Mouse (Mus musculus): ENCODE measurements around the gene Isg20l2.

Isg20l2 gene

GRCm38 (mm10) chr3:87947056-87947810, 17.1 kb downstream of the Isg20l2 start:
- no peak for DNase-seq (ENCODE audit: low spot score in 2 of 2)

GRCm38 (mm10) chr3:87947811-87948199, 17.7 kb downstream of the Isg20l2 start:
- DNase-seq (ENCODE audit: low spot score in 2 of 2), result no peak

- DNase-seq (ENCODE audit: low spot score in 2 of 2), result no peak
Observed at GRCm38 (mm10) chr3:87948378-87949265, 18.5 kb downstream of the Isg20l2 start, which contains the start of gene Crabp2. Gene Crabp2 (plus strand): TSS chr3:87948666.

GRCm38 (mm10) chr3:87949266-87949954, 19.3 kb downstream of the Isg20l2 start:
- no peak for DNase-seq (ENCODE audit: low spot score in 2 of 2)

- no peak for DNase-seq (ENCODE audit: low spot score in 2 of 2)
Observed at GRCm38 (mm10) chr3:87949955-87950515, 19.9 kb downstream of the Isg20l2 start.

GRCm38 (mm10) chr3:87951946-87952345, 21.8 kb downstream of the Isg20l2 start:
- DNase-seq (ENCODE audit: low spot score in 2 of 2), result no peak

GRCm38 (mm10) chr3:87952440-87952839, 22.3 kb downstream of the Isg20l2 start:
- no peak for DNase-seq (ENCODE audit: low spot score in 2 of 2)

GRCm38 (mm10) chr3:87958056-87958455, 27.9 kb downstream of the Isg20l2 start:
- no peak for DNase-seq (ENCODE audit: low spot score in 2 of 2)

GRCm38 (mm10) chr3:87958476-87958875, 28.4 kb downstream of the Isg20l2 start:
- no peak for DNase-seq (ENCODE audit: low spot score in 2 of 2)

- DNase-seq (ENCODE audit: low spot score in 2 of 2), result no peak
Observed at GRCm38 (mm10) chr3:87958967-87959366, 28.9 kb downstream of the Isg20l2 start.

GRCm38 (mm10) chr3:87959371-87959770, 29.3 kb downstream of the Isg20l2 start:
- no peak for DNase-seq (ENCODE audit: low spot score in 2 of 2)

GRCm38 (mm10) chr3:87960191-87960585, 30.1 kb downstream of the Isg20l2 start:
- no peak for DNase-seq (ENCODE audit: low spot score in 2 of 2)

GRCm38 (mm10) chr3:87960586-87961191, 30.6 kb downstream of the Isg20l2 start:
- peak; percentile 68 for DNase-seq (ENCODE audit: low spot score in 2 of 2)

GRCm38 (mm10) chr3:87970184-87970938, 40.2 kb downstream of the Isg20l2 start:
- no peak for DNase-seq (ENCODE audit: low spot score in 2 of 2)

GRCm38 (mm10) chr3:87970939-87971488, 40.9 kb downstream of the Isg20l2 start, which contains the start of gene Nes:
Gene Nes (plus strand): TSS chr3:87971078.
- no peak for DNase-seq (ENCODE audit: low spot score in 2 of 2)

- no peak for DNase-seq (ENCODE audit: low spot score in 2 of 2)
Observed at GRCm38 (mm10) chr3:87971489-87972202, 41.5 kb downstream of the Isg20l2 start.

- no peak for DNase-seq (ENCODE audit: low spot score in 2 of 2)
Observed at GRCm38 (mm10) chr3:87972203-87972664, 42.1 kb downstream of the Isg20l2 start.

- no peak for DNase-seq (ENCODE audit: low spot score in 2 of 2)
Observed at GRCm38 (mm10) chr3:87972776-87973175, 42.7 kb downstream of the Isg20l2 start.

- no peak for DNase-seq (ENCODE audit: low spot score in 2 of 2)
Observed at GRCm38 (mm10) chr3:87973593-87974380, 43.7 kb downstream of the Isg20l2 start.
